Mouse (Mus musculus) adipose tissue, adult 10 weeks (tissue): ENCODE data around the gene Banf2. TPM values are rescaled to one million over a fixed set of nuclear protein-coding genes. Genes with fewer than 3 reads are reported as not detected.

ENCODE experiments used
- polyA plus RNA-seq: library from polyadenylated mRNA; stranded (reverse); fragments of 350-450 nt; fragmentation: Illumina TruSeq; extraction: RNeasy Lipid Tissue Mini Kit (QIAGEN cat#74804); gene quantifications from one replicate; pipeline ENCODE4 v1.2.3, GENCODE M21; 2014; ENCODE audit warnings: low read depth, low replicate concordance

The Banf2 gene
- polyA plus RNA-seq = 1.5 TPM

GRCm38 (mm10) chr2:144032664-144033063, at the start of gene Banf2:
Gene Banf2, plus strand, starts transcription at chr2:144033059.

GRCm38 (mm10) chr2:144011080-144011551, 21.7 kb upstream of the Banf2 start, which contains the start of gene Rrbp1:
Gene Rrbp1, minus strand, starts transcription at chr2:144011263.

Other genes with a start within 250 kb of the Banf2 start
- gene Bfsp1, start 169.9 kb upstream of the Banf2 start, polyA plus RNA-seq = 1.6 TPM
- 328 TPM for gene Dstn, start 117.7 kb upstream of the Banf2 start, polyA plus RNA-seq
- 285 TPM for gene Rrbp1, start 21.8 kb upstream of the Banf2 start, polyA plus RNA-seq
- 19.0 TPM for gene Mgme1, start 237.6 kb downstream of the Banf2 start, polyA plus RNA-seq
- 186 TPM for gene Snx5, start 237.8 kb downstream of the Banf2 start, polyA plus RNA-seq